In the genomic region with DNA sequence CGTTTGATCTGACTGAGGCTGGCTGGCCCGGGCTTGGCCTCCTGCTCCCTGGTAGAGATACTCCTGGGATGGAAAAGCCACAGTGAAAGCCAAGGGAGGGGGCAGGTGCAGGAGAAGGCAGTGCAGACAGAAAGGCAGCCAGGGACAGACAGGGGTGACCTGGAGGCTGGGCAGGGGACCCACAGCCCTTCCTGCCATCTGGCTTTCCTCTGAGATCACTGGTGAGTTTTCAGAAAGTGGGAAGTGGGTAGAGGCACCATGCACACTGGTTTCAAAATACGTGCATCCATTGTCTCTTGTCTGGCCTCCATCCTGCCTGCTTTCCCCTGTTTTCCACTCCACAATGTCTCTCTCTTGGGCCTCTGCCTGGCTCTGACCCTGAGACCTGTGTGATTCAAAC, we compare ENCODE assay signal across 19 mouse cellular contexts. TPM values are rescaled to one million over a fixed set of nuclear protein-coding genes. Genes with fewer than 3 reads are reported as not detected.
"Had no signal": no experiment of that assay in that cellular context is flagged by ENCODE, and none has a peak within 500 bp of the region (broad histone marks: within the 10 kb centered on the region; RNA-seq: fewer than 3 reads in every experiment).

No protein-coding gene starts in this region.

- H3K27ac ChIP-seq: intestine, embryonic 15.5 days; kidney, embryonic 15.5 days; limb, embryonic 12.5 days; liver, embryonic 14.5 days; midbrain, embryonic 12.5 days; neural tube, embryonic 15.5 days; stomach, embryonic 15.5 days had no signal

- H3K4me2 ChIP-seq: intestine, embryonic 15.5 days; kidney, embryonic 15.5 days; limb, embryonic 12.5 days; midbrain, embryonic 12.5 days; neural tube, embryonic 15.5 days; stomach, embryonic 15.5 days had no signal

- H3K4me1 ChIP-seq: intestine, embryonic 15.5 days; kidney, embryonic 15.5 days; midbrain, embryonic 12.5 days; neural tube, embryonic 15.5 days; stomach, embryonic 15.5 days had no signal

- DNase-seq: kidney, adult 18-20 months; kidney, postnatal 14 days; layer of hippocampus, postnatal 36 days; lung, adult 2 months; right cerebral cortex, adult 18-20 months; thymus, adult 2 months; thymus, postnatal 25 days had no signal

- H3K27me3 ChIP-seq: intestine, embryonic 15.5 days; kidney, embryonic 15.5 days; limb, embryonic 12.5 days; midbrain, embryonic 12.5 days; neural tube, embryonic 15.5 days; stomach, embryonic 15.5 days had no signal

- H3K36me3 ChIP-seq: intestine, embryonic 15.5 days; kidney, embryonic 15.5 days; limb, embryonic 12.5 days; midbrain, embryonic 12.5 days; neural tube, embryonic 15.5 days; stomach, embryonic 15.5 days had no signal

- H3K9me3 ChIP-seq: intestine, embryonic 15.5 days; kidney, embryonic 15.5 days; limb, embryonic 12.5 days; midbrain, embryonic 12.5 days; neural tube, embryonic 15.5 days; stomach, embryonic 15.5 days had no signal

- H3K9ac ChIP-seq: intestine, embryonic 15.5 days; kidney, embryonic 15.5 days; limb, embryonic 12.5 days; liver, embryonic 14.5 days; midbrain, embryonic 12.5 days; neural tube, embryonic 15.5 days; stomach, embryonic 15.5 days had no signal

- ATAC-seq: intestine, embryonic 15.5 days; lung, postnatal 0 days had no signal

- H3K4me3 ChIP-seq: intestine, embryonic 15.5 days; kidney, embryonic 15.5 days; limb, embryonic 12.5 days; midbrain, embryonic 12.5 days; myocyte; neural tube, embryonic 15.5 days; stomach, embryonic 15.5 days had no signal

RNA-seq across cellular contexts. Expression of gene Haao, which starts 18.4 kb away (rescaled TPM):
- total RNA-seq: layer of hippocampus, postnatal 36 days; left cerebral cortex, postnatal 25 days; midbrain, postnatal 0 days had no signal
- polyA plus RNA-seq: myocyte; neural tube, embryonic 11.5 days had no signal
